Mouse (Mus musculus) adrenal gland, postnatal 4 days (tissue): ENCODE results near the gene Tmcc2. TPM values are rescaled to one million over a fixed set of nuclear protein-coding genes. Genes with fewer than 3 reads are reported as not detected.
A peak's percentile ranks its signal among the peaks of the same experiment; 100 is the strongest.

ENCODE experiments used
- DNase-seq, 2 experiments: peaks; one replicate each; pipeline ENCODE4 v3.0.0; 2021 to 2022; ENCODE audit warnings: low spot score in 2 of 2, mixed read lengths in 2 of 2
- long read RNA-seq, 2 experiments: library from polyadenylated mRNA; stranded (forward); transcript quantifications; one replicate each; pipeline ENCODE4 v2.0.0; 2021
- total RNA-seq, 2 experiments: library from RNA; stranded (reverse); gene quantifications; 2 replicates each; pipeline ENCODE4 v1.2.3; 2021

Gene Tmcc2
- total RNA-seq, result 10 to 100 TPM; 32.8 to 50.6 TPM
- long read RNA-seq, experiment 1, full-length matches to known transcripts, result 13 of 22 reads
- long read RNA-seq, experiment 1, partial matches to known transcripts, result 4 of 22 reads
- long read RNA-seq, experiment 1, other reads (novel, unspliced or antisense), result 5 of 22 reads
- long read RNA-seq, experiment 2, full-length matches to known transcripts, result 29 of 64 reads
- long read RNA-seq, experiment 2, partial matches to known transcripts, result 11 of 64 reads
- long read RNA-seq, experiment 2, other reads (novel, unspliced or antisense), result 24 of 64 reads

GRCm38 (mm10) chr1:132390691-132391579 lies at the start of gene Tmcc2:
TSS of gene Tmcc2 (minus strand) at chr1:132391281.
- DNase-seq, result no peak

GRCm38 (mm10) chr1:132437389-132437788 lies 46.3 kb upstream of the Tmcc2 start:
- no peak for DNase-seq

- no peak for DNase-seq
These were observed 45.9 kb upstream of the Tmcc2 start for GRCm38 (mm10) chr1:132436960-132437359.

DNA sequence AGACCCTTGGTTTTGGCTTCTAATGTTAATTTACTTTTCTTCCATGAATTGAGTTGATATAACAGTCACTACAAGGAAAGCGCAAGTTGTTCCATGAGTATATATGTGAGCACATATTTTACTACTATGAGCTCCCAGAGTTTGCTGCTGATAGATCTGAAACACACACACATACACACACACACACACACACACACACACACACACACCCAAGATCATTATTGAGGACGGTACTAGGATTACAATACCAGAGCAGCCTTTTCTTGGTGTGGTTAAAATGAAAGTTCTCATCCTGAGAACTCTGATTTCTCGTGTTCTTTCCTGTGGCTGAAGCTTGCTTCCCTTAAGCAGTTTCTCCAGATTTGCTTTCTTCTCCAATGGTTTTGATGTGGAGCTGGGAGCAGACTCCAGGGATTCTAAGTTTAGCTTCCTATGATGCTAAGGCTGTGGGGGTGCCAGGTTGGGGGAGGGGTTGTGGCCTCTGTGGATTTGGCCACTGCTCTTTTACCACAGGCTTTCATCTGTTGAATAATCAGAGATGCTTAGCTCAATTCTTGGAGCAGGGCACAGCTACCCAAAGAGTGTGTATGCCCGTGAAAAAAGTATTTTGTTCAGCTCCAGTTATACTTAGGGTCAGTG lies 45.4 kb upstream of the Tmcc2 start:
- no peak for DNase-seq

- DNase-seq, result no peak
These were observed 43.0 kb upstream of the Tmcc2 start for GRCm38 (mm10) chr1:132434032-132434431.

- DNase-seq, result no peak
These were observed 42.3 kb upstream of the Tmcc2 start for GRCm38 (mm10) chr1:132433349-132433748.

DNA sequence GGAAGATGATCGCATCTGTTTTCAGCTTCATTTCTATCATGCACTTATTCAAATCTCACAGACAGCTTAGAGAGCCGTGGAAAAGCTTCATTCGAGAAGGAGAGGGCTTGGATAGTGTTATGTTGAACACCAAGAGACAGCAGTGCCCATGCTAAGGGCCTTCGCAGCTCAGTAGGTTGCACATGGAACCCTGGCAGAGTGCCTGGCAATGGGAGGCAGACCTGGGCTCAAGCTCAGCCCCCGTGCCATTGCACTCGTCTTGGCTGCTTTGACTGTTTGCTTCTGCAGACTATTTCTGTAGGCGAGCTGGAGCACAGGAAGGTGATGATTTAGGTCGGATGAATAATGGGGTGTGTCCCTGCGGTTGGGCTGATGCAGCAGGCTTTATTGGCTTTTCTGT lies 40.6 kb upstream of the Tmcc2 start:
- DNase-seq, result no peak

DNA sequence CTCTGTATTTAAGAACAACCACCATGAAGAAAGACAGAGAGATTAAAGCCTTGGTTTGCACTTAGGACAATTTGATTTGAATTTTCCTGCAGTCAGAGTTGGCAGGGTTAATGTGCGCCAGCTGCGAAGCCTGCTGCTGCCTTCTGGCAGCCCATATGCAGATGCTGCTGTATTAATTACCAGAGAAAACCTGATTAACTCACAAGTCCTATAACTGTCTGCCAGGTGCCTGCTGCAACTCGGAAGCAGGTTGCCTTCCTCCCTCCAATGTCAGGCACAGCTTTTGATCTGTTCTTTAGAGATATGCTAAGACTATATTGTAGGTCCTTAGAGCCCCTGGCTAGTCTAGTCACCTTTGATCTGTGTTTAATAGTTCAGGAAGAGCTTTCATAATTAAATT lies 39.7 kb upstream of the Tmcc2 start:
- DNase-seq, result no peak

- DNase-seq, result no peak
These were observed 34.5 kb upstream of the Tmcc2 start for GRCm38 (mm10) chr1:132425600-132425999.

DNA sequence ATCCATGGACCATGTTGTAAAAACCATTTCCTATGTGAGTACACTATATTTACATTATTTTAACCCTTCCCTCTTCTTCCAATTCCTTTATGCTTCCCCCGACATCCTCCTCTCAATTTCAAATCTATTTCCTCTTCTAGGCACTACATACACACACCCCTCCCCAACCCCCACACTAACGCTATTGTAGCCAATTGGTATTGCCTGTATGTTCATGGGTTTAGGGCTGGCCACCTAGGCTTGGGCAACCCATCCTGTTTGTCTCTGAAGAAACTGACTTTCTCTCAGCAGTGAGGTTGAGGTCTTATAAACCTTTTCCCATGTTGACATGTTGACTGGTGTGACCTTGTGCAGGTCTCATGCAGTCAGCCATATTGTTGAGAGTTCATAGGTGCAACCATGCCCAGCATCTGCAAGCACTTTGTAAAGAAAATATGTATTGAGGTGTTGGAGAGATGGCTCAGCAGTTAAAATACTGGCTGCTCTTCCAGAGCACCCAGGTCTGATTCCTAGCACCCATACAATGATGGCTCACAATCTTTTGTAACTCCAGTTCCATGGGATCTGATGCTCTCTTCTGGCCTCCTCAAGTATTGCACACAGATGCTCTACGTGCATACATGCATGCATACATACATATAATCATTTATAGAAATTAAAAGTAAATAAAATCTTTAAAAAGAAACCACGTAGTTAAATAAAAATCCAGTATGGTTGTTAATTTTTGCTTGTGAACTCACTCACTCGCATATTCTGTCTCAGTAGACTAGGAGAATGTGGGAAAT lies 32.0 kb upstream of the Tmcc2 start:
- DNase-seq, result no peak

GRCm38 (mm10) chr1:132420662-132421061 lies 29.6 kb upstream of the Tmcc2 start:
- DNase-seq, result no peak

GRCm38 (mm10) chr1:132420206-132420605 lies 29.1 kb upstream of the Tmcc2 start:
- DNase-seq, result no peak

DNA sequence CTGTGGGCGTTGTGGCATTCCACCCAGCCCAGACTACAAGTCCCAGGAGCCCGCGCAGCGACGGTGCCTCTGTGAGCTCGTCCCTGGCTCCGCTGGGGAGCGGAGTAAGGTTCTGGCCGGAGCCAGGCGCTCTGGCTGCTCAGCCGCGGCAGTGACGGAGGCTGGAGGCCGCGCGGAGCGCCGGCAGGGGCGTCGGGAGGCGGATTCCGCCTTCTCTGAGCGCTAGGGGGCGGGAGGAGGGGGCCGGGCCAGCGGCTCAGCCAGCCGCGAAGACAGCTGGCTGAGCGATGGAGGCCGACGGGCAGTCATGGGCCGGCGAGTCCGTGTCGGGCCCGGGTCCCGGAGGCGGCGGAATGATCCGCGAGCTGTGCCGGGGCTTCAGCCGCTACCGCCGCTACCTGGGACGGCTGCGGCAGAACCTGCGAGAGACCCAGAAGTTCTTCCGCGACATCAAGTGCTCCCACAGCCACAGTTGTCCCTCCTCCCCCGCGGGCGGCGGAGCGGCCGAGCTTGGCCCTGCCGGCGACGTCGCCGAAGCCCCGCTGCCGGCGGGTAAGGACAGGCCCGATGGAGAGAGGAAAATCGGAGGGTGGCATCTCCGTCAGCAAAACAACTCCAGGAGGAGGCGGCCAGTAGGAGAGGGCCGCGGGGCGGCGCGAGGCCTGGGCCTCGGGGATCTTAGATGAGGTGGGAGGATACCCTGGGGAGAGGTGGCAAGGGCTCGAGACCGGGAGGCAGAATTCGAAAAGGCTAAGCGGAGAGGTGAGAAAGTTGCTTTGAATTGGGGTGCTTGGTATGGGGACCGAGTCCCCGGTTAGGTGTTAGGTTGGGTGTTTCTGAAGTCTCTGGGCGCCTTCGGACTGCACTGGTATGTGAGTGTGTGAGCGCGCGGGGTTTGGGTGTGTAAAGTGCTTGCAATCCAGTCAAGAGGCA lies 26.5 kb upstream of the Tmcc2 start, which contains the start of gene Dstyk:
Gene Dstyk, plus strand, starts transcription at position 237 of the 933 bp plus-strand sequence.
- peak; percentile 79 to 91 for DNase-seq

DNA sequence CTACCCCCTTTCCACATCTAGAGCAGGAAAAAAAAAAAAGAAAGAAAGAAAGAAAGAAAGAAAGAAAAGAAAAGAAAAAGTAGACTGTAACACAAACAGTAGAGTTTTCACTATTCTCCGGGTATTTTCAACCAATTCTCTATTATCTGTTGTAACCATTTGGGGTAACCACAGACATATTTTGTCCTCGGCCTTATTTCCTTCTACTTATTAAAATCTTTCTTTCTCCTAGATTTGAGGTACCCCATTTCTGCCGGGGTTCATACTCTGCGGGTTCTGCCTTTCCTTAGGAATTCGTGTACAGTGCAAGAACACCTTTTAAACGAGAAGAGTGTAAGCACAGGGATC lies 25.8 kb upstream of the Tmcc2 start:
- DNase-seq, result no peak

DNA sequence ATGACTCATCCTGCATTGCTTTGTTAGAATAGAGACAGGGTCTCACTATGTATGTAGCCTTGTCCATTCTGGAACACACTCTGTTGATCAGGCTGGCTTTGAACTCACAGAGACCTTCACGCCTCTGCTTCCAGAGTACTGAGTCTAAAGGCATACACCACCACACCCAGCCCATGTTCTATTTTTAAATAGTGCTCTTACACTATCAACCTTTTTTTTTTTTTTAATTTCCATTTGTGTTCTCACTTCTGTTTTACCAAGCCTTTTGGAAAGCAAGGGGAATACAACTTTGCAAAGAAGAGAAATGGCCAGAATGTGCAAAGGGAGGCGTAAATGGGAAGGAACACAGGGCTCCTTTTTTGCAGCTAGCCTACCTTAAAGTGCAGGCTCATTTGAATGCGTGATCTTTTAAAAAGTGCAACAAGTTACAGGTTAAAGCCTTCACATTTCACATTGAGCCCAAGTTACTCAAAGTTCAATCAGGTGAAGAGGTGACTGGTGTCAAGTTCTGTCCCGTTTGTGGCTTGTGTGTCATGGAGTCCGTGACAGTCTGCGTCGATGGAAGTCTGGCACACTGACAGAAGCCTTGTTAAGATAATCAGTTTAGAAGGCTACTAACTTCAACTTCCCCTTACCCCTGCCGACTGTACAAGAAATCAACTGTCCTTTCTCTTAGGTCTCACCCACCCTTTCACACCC lies 25.3 kb upstream of the Tmcc2 start:
- DNase-seq, result no peak

DNA sequence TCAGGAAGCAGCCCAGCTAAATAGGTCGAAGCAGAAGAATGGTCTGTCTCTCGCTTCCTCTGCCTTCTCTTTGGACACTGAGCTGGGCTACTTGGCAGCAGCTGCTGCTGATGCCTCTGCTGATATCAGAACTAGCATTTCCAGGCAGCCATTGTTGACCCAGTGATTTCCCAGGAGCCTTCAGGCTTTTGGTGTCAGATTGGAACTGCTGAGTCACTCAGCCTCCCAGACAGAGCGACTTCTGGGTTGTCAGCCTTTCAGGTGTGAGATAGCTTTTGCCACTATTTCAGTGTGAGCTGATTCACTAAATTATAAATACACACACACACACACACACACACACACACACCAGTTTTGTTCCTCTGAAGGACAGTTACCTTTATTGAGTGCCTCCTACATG lies 19.6 kb upstream of the Tmcc2 start:
- no peak for DNase-seq

DNA sequence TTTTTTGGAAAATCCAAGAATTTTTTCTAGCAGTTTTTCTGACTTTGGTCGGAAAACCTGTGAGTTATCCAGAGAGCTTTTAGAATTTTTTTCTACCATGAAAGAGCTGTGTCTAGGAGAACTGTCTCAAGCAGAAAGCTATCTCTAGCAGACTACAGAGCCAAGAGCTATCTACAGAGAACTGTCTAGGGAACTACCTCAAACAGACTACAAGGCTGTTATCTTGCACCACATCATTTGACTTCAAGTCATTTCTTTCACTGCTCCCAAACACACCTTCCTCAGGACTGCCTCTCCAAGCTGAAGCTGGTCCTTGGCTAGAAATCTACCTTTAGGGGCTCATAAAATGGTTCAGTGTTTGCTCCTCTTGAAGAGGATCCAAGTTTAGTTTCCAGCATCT lies 10.8 kb upstream of the Tmcc2 start:
- no peak for DNase-seq

DNA sequence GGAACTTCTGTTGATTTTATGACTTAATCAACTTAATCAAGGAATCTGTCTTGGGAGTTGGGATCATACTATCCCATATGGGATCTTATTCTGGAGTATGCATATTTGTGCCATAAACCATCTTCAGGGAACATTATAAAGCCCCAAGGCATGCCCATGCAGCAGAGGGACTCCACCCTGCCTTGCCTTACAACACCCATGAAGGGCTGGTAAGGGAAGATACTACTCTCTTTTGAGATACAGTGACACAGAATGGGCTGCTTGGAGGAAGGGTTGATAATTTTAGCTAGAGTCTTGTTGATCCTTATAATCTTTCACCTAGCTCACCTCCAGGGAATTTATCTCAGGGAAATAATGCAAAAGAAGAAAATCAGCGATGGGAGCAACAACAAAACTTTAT lies 9.5 kb upstream of the Tmcc2 start:
- DNase-seq, result no peak

DNA sequence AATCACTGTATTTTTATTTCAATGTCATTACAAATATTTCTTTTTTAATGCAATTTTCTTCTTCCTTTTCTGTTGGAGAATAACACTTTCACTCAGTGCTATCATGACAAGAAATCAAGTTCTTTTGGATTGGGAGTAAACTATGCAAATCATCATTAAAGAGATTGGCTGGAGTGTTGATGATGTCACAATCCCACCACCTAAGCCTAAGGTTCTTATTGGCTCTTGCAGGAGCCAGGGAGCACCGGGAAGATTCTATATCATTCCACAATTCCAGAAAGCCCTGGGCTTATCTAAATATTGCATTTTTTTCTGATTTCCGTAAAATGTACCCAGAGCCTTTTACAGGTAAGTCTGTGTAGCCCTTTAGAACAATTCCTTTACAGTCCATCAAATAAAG lies 5.6 kb upstream of the Tmcc2 start:
- DNase-seq, result no peak

DNA sequence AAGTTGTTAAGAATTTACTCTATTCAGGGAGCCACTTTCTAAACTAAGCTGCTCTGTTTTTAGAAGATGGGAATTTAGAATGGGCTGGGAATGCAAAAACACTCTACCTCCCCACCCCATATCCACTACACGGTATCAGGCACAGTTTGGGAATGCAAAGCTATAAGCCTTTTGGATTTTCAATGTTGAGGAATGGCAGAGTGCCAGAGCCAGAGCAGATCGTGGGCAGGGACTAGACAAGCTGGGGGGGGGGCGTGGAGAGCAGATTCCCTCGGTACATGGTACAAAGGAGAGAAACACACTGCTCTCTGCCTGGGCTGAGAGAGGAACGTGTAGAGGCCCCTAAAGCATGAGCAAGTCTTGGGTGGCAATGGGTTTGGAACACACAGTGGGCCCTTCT lies 1.8 kb upstream of the Tmcc2 start:
- DNase-seq, result no peak
